Mouse (Mus musculus): ENCODE measurements at regions not wholly inside any gene's neighbourhood (a gene's known extent, or its start where the extent isn't known, plus 50 kb on each side); places are given as distances from the start of the nearest gene placed in this dataset.

DNA sequence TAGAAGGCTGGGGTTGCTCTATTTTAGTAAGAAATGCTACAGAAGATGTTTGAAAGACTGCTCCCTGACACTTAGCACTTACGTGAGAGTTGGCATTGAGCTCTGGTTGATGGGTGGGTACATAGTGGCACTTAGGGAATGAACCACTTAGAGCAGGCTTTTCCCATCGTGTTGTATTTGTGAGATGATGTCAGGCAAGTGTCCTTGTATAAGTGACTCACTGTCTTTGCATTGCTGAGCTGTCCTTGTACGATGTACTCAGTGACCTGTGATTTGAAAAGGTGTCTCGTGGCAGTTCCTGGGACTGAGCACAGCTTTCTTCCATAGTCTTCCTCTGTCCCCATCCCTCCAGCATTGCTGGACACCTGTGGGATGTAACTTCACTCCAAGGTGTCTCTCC, 165.9 kb downstream of the 1700129C05Rik start:
- no peak for TF ChIP-seq CTCF (IDR thresholded peaks at IDR 0.05; ENCODE audit: extremely low read depth, insufficient read depth, insufficient read length, insufficient replicate concordance)
- TF ChIP-seq POLR2A (IDR thresholded peaks at IDR 0.05; ENCODE audit: low read depth, low read length) = no peak

Data from spleen, adult 2 months (tissue).